Mouse (Mus musculus): ENCODE results near the gene Draxin.
A peak's percentile ranks its signal among the peaks of the same experiment; 100 is the strongest.
"Not testable (repeated sequence)": the region's sequence is repeated elsewhere in the genome, so short reads cannot be mapped to it uniquely, and the experiment has no call there.

The Draxin gene

GRCm38 (mm10) chr4:148151267-148152168, 21.0 kb upstream of the Draxin start, which contains the start of gene Fbxo6:
Fbxo6 (minus strand) TSS chr4:148152140.
- DNase-seq (ENCODE audit: low spot score): peak; percentile 94

GRCm38 (mm10) chr4:148150953-148151266, 20.4 kb upstream of the Draxin start:
- no peak for DNase-seq (ENCODE audit: low spot score)

- no peak for DNase-seq (ENCODE audit: low spot score)
These were observed 19.7 kb upstream of the Draxin start for GRCm38 (mm10) chr4:148150242-148150641.

- DNase-seq (ENCODE audit: low spot score): no peak
These were observed 19.0 kb upstream of the Draxin start for GRCm38 (mm10) chr4:148149540-148149939.

- no peak for DNase-seq (ENCODE audit: low spot score)
These were observed 17.2 kb upstream of the Draxin start for GRCm38 (mm10) chr4:148147714-148148113.

GRCm38 (mm10) chr4:148143721-148144120, 13.2 kb upstream of the Draxin start:
- DNase-seq (ENCODE audit: low spot score): no peak

- DNase-seq (ENCODE audit: low spot score): peak; percentile 95
These were observed 9.9 kb upstream of the Draxin start for GRCm38 (mm10) chr4:148140098-148141011.

- no peak for DNase-seq (ENCODE audit: low spot score)
These were observed 9.2 kb upstream of the Draxin start for GRCm38 (mm10) chr4:148139767-148140097.

- DNase-seq (ENCODE audit: low spot score): no peak
These were observed 7.0 kb upstream of the Draxin start for GRCm38 (mm10) chr4:148137503-148137902.

GRCm38 (mm10) chr4:148134988-148135387, 4.5 kb upstream of the Draxin start:
- no peak for DNase-seq (ENCODE audit: low spot score)

GRCm38 (mm10) chr4:148131497-148132081, 1.1 kb upstream of the Draxin start:
- DNase-seq (ENCODE audit: low spot score): peak; percentile 52

GRCm38 (mm10) chr4:148130133-148130532, 365 bp downstream of the Draxin start, which contains the start of gene Mad2l2:
Mad2l2 (plus strand) TSS chr4:148130384.
- no peak for DNase-seq (ENCODE audit: low spot score)

GRCm38 (mm10) chr4:148128672-148129071, 1.8 kb downstream of the Draxin start:
- no peak for DNase-seq (ENCODE audit: low spot score)

GRCm38 (mm10) chr4:148128241-148128640, 2.3 kb downstream of the Draxin start:
- DNase-seq (ENCODE audit: low spot score): no peak

GRCm38 (mm10) chr4:148122694-148123066, 7.8 kb downstream of the Draxin start:
- DNase-seq (ENCODE audit: low spot score): no peak

- DNase-seq (ENCODE audit: low spot score): peak; percentile 32
These were observed 8.4 kb downstream of the Draxin start for GRCm38 (mm10) chr4:148121982-148122693.

GRCm38 (mm10) chr4:148121362-148121761, 9.1 kb downstream of the Draxin start:
- DNase-seq (ENCODE audit: low spot score): no peak

GRCm38 (mm10) chr4:148120555-148120954, 9.9 kb downstream of the Draxin start:
- DNase-seq (ENCODE audit: low spot score): no peak

- not testable (repeated sequence) for DNase-seq (ENCODE audit: low spot score)
These were observed 10.9 kb downstream of the Draxin start for GRCm38 (mm10) chr4:148119578-148119977.

GRCm38 (mm10) chr4:148117392-148117791, 13.1 kb downstream of the Draxin start:
- no peak for DNase-seq (ENCODE audit: low spot score)

GRCm38 (mm10) chr4:148116657-148117056, 13.8 kb downstream of the Draxin start:
- DNase-seq (ENCODE audit: low spot score): no peak

- DNase-seq (ENCODE audit: low spot score): peak; percentile 89
These were observed 15.0 kb downstream of the Draxin start for GRCm38 (mm10) chr4:148115467-148115866.
